Mouse (Mus musculus): ENCODE data around the gene Fgf3. TPM values are rescaled to one million over a fixed set of nuclear protein-coding genes. Genes with fewer than 3 reads are reported as not detected.

Gene Fgf3
- total RNA-seq, 2 experiments from 2014 or later = 0.51 to 0.96 TPM

Other genes with a start within 250 kb of the Fgf3 start
- not detected in 2 replicates for gene Ano1, start 86.1 kb upstream of the Fgf3 start, total RNA-seq (2015)
- 0.33 TPM in 1 of 2 replicates, not detected in the other for gene Ano1, start 86.1 kb upstream of the Fgf3 start, total RNA-seq (2017)
- gene Fgf4, start 9.3 kb downstream of the Fgf3 start, total RNA-seq (2015) = not detected in 2 replicates
- gene Fgf4, start 9.3 kb downstream of the Fgf3 start, total RNA-seq (2017) = not detected in 2 replicates
- gene Fgf15, start 58.4 kb downstream of the Fgf3 start, total RNA-seq (2015) = not detected in 2 replicates
- not detected in 2 replicates for gene Fgf15, start 58.4 kb downstream of the Fgf3 start, total RNA-seq (2017)
- gene LTO1, start 77.0 kb downstream of the Fgf3 start, total RNA-seq (2015) = 13.8 and 14.5 TPM in 2 replicates
- gene LTO1, start 77.0 kb downstream of the Fgf3 start, total RNA-seq (2017) = 49.5 and 53.8 TPM in 2 replicates
- 8.1 and 11.1 TPM in 2 replicates for gene Ccnd1, start 101.8 kb downstream of the Fgf3 start, total RNA-seq (2015)
- gene Ccnd1, start 101.8 kb downstream of the Fgf3 start, total RNA-seq (2017) = 5.2 and 5.5 TPM in 2 replicates